Mouse (Mus musculus): Measurements from ENCODE around the gene Ntrk2.

Ntrk2 gene

GRCm38 (mm10) chr13:59115551-59115950 lies 309.2 kb downstream of the Ntrk2 start:
- no peak for DNase-seq (ENCODE audit: low spot score)

DNA sequence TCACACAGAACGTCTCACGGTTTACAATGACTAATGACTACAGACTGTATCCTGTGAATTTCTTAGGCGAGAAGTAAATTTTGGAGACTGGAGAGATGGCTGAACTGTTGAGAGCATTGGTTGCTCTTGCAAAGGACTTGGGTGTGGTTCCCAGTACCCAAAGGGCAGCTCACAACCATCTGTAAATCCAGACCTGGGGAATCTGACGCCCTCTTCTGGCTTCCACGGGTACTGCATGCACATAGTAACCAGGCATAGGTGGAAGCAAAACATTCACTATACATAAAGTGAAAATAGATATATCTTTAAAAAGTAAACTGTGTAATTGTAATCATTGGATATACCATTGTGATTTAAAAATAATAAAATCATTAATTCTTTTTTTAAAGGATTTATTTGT lies 310.9 kb downstream of the Ntrk2 start:
- DNase-seq (ENCODE audit: low spot score), result no peak

GRCm38 (mm10) chr13:59119596-59120394 lies 313.4 kb downstream of the Ntrk2 start:
- DNase-seq (ENCODE audit: low spot score), result no peak

DNA sequence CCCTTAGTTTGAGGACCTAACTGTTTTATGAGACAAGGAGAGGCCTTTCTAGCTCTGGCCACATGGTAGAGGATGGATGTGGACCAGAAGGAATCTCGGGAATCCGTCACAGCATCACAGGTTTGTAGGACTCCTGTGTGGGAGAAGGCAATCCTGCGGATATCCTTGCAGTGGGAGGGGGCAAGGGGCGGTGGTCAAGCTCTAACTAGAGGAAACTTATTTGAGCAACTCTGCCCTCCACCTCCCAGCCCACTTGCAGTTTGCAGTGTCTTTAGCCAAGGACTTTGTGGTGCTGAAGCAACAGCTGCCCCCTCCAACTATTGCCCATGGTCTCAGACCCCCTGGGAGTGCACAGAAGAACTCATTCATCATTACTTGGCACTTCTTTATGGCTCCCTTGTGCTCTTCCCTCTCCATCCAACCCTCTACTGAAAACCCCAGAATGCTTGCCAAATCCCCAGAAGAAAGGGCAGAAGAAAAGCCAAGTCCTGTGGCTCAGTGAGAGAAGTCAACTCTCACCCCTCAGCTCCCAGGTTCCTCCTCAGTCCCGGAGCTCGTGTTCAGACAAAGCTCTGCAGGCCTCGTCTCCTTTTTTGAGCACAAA lies 336.9 kb downstream of the Ntrk2 start:
- peak; percentile 32 for DNase-seq (ENCODE audit: low spot score)

DNA sequence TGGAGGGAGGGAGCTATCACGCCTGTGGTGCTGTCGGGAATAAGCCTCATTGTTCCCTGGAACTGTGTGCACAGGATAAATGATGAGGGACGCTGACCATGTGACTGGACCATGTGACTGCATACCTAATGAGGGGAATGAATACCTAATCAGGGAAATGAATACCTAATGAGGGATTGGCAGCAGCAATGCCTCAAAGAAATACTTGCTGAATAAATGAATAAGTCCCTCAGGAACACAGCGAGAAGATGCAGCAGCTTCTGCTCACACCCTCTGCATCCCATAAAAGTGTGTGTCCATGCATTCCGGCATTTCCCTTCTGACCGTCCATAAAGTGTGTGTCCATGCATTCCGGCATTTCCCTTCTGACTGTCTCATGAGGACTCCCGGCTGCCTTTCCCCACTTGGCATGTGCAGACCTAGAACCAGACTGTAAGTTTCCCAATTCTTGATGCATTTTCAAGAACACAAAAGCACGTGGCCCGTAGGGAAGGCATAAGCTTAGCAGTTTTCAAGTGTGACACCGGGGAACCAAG lies 338.0 kb downstream of the Ntrk2 start:
- DNase-seq (ENCODE audit: low spot score), result peak; percentile 66

GRCm38 (mm10) chr13:59145677-59146555 lies 339.5 kb downstream of the Ntrk2 start:
- peak; percentile 89 for DNase-seq (ENCODE audit: low spot score)

GRCm38 (mm10) chr13:59146616-59147015 lies 340.2 kb downstream of the Ntrk2 start:
- no peak for DNase-seq (ENCODE audit: low spot score)

DNA sequence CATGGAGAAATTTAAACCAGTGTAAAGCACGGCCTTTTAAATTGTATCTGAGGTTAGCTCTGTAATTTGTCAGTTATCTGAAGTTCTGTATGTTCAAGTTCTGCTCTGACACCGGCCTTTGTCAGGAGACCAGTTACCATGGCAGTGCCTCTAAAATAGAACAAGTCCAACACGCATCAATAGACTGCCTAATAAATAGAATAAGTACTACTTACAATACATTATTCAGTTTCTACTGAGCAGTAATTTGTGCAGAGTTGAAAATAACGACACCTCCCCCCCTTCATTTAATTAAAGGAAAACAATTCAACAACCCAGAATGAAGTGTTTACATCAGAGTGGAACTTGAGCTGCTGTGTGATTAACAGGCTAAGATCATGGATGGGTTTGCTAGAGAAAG lies 341.6 kb downstream of the Ntrk2 start:
- no peak for DNase-seq (ENCODE audit: low spot score)

DNA sequence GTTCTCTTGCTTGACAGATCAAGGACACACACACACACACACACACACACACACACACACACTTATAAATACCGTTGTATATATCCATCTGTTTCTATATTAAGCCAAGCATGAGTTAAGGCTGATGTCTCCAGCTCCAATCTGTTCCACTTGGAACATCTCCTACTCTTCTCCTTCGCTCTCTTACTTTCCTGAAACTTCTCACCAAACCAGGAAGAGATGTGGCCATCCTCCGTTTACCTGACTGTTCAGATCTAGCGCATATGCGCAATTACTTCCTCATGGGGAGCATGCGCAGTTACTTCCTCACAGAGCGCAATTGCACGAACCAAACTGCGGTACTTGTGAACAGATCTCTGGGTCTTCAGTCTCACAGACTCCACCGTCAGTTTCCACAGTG lies 342.4 kb downstream of the Ntrk2 start:
- DNase-seq (ENCODE audit: low spot score), result no peak

DNA sequence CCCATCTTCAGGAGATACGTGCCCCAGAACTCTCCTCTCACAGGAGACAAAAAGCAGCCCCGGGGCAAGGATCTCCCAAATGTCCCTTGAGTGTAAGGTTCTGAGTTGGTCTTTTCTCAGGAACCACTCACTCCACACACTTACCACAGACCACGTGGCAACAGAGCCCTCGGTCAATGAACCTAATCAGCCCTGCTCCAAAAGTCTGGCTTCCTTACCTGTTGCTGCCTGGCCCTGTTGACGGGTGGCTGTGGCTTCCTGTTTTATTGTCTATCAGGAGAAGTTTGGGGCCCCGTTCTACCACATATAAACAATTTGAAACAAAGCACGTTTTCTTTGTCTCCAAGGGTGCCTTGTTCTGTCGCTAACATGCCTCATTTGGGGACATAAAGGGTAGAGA lies 357.6 kb downstream of the Ntrk2 start:
- DNase-seq (ENCODE audit: low spot score), result no peak

GRCm38 (mm10) chr13:59173840-59174239 lies 367.5 kb downstream of the Ntrk2 start:
- DNase-seq (ENCODE audit: low spot score), result no peak

GRCm38 (mm10) chr13:59176021-59176420 lies 369.7 kb downstream of the Ntrk2 start:
- DNase-seq (ENCODE audit: low spot score), result no peak

DNA sequence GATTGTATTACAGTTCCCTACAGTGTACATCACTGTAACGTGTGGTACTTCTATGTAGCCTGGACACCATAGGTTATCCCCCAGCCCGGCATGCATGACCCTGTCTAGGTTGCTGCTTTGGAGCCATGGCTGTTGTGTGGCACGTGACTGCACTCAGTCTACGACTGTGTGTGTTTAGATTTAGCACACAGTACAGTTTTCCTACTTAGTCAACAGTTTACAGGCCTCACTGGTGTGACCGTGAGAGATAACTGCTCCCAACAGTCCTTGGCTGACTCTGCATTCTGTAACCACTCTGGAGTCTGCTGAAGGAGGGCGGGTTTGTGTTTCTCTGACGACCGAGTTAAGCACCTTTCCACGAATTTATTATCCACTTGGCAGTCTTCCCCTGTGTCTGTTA lies 370.1 kb downstream of the Ntrk2 start:
- no peak for DNase-seq (ENCODE audit: low spot score)

DNA sequence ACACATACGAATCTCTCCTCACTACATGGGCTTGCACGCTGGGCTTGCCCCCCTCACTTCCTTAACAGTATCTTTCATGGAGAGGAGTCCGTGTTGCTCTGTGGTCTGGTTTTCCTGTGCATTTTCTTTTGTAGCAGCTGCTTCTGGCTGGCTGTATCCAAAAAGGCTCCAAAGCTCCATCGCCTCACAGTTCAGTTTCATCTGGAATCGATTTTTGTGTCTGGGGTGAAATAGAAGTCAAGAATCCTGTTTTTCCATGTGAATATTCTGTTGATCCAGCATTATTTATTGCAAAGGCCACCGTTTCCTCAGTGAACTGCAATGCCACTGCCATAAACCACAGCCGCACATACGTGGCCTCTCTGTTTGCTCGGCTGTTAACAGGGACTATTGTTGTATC lies 370.6 kb downstream of the Ntrk2 start:
- DNase-seq (ENCODE audit: low spot score), result no peak

- no peak for DNase-seq (ENCODE audit: low spot score)
Measured at GRCm38 (mm10) chr13:59179986-59180385, 373.6 kb downstream of the Ntrk2 start.

GRCm38 (mm10) chr13:59180781-59181180 lies 374.4 kb downstream of the Ntrk2 start:
- DNase-seq (ENCODE audit: low spot score), result no peak

GRCm38 (mm10) chr13:59181188-59181947 lies 375.0 kb downstream of the Ntrk2 start:
- DNase-seq (ENCODE audit: low spot score), result no peak

DNA sequence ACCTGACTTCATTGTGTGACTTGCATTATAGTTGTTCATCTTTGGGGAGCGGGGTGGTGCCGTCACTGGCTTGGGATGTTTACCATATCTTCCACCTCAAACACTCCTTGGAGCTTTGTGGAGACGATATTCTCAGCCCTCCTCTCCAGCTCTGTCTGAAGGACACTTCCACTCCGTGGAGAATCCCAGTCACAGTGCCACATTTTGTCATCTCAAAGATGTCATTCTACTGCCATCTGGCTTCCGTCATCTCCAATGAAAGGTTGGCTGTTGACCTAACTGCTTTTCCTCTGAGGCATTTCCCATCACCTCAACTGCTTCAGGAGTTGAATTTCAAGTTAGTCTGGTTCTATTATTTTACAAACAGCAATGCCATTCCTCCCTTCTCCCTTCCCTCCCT lies 376.3 kb downstream of the Ntrk2 start:
- no peak for DNase-seq (ENCODE audit: low spot score)
